Mouse (Mus musculus): ENCODE results near the gene Mfsd4a. TPM values are rescaled to one million over a fixed set of nuclear protein-coding genes. Genes with fewer than 3 reads are reported as not detected.
A peak's percentile ranks its signal among the peaks of the same experiment; 100 is the strongest.

The Mfsd4a gene
- polyA plus RNA-seq, 1 experiment from 2014 or later = 16.7 TPM

DNA sequence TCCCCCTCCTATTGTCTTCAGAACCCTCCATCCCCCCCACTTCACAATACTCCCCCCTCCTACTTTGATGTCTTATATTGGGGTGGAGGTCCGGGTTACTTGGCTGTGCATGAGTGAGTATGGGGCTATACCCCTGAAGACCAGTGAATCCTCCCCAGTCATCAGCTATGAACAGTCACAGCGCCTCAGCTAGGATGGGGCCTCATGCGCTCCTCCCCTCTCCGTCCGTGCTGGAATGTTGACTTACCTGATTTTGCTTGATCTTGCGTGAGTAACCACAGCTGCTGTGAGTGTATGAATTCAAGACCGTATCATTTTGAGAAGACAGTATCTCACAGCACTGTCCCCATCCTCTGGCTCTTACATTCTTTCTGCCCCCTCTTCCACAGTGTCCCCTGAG is 48.0 kb downstream of the Mfsd4a start:
- Histone ChIP-seq H3K27ac (replicated peaks) (no peak overlapping the region), H3K9ac (ENCODE audit: low read length) (no peak overlapping the region), H3K9me3 (ENCODE audit: control insufficient read depth, low read length) (no peaks in the 10 kb centered on the region), H3K27me3 (ENCODE audit: control insufficient read depth, insufficient read depth, low read length) (no peaks in the 10 kb centered on the region), H3K4me2 (replicated peaks; ENCODE audit: low read depth) (no peak overlapping the region), H3K4me3 (ENCODE audit: low read depth, low read length) (no peak overlapping the region), H3K4me1 (replicated peaks; ENCODE audit: control insufficient read depth, insufficient read depth) (no peaks in the 10 kb centered on the region), H3K36me3 (ENCODE audit: control insufficient read depth, insufficient read depth, low read length) (peaks cover 24% of the 10 kb centered on the region)
- ATAC-seq (ENCODE audit: low FRiP score, low TSS enrichment) = peak; percentile 53; the same call in 1 of the 2 replicates
- DNase-seq (ENCODE audit: low spot score) = no peak
- TF ChIP-seq CTCF (IDR thresholded peaks at IDR 0.05; ENCODE audit: low read depth) (no peak), EP300 (optimal IDR thresholded peaks at IDR 0.05) (no peak)
- WGBS = 69% methylated on average over 7 of the region's 7 CpGs

DNA sequence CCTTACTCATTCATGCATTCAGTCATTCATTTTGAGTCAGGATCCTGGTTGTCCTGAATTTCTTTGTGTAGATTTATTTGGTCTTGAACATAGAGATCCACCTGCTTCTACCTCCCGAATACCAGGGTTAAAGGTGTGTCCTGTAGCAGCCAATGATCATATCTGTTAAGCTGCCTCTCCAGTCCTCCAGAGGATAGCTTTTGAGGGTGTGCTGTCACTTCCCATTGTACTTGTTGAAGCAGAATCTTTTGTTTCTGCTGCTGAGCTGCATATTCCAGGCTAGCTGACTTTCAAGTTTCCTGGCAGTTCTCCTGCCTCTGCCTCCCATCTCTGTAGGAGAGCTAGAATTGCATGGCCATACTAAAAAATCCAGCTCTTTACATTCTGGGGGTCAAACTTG is 51.2 kb downstream of the Mfsd4a start:
- Histone ChIP-seq H3K27ac (replicated peaks) (no peak overlapping the region), H3K4me1 (replicated peaks; ENCODE audit: control insufficient read depth, insufficient read depth) (no peaks in the 10 kb centered on the region), H3K4me2 (replicated peaks; ENCODE audit: low read depth) (no peak overlapping the region), H3K27me3 (ENCODE audit: control insufficient read depth, insufficient read depth, low read length) (no peaks in the 10 kb centered on the region), H3K4me3 (ENCODE audit: low read depth, low read length) (no peak overlapping the region), H3K9ac (ENCODE audit: low read length) (no peak overlapping the region), H3K9me3 (ENCODE audit: control insufficient read depth, low read length) (no peaks in the 10 kb centered on the region), H3K36me3 (ENCODE audit: control insufficient read depth, insufficient read depth, low read length) (peaks cover 11% of the 10 kb centered on the region)
- DNase-seq (ENCODE audit: low spot score) (no peak), ATAC-seq (ENCODE audit: low FRiP score, low TSS enrichment) (no peak)
- no peak for TF ChIP-seq EP300 (optimal IDR thresholded peaks at IDR 0.05)
- WGBS = 83% methylated on average over 1 of the region's 1 CpGs

DNA sequence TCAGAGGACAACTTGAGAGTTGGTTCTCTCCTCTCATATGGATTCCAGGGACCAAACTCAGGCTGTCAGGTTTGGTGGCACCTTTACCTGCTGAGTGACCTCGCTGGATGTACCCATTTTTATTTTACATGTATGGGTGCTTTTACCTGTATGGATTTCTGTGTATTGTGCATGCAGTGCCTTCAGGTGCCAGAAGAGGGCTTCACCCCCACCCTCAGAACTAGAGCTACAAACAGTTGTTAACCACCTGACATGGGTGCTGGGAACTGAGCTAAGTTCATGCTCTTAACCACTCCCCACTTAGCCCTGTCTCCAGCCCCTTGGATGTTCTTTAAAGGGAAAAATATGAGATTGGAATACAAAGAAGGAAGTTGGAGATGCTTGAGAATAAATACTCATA is 53.1 kb downstream of the Mfsd4a start:
- ATAC-seq (ENCODE audit: low FRiP score, low TSS enrichment) = no peak
- no peaks in the 10 kb centered on the region for H3K4me1 ChIP-seq (replicated peaks; ENCODE audit: control insufficient read depth, insufficient read depth)
- H3K27ac ChIP-seq (replicated peaks) = no peak overlapping the region
- H3K27me3 ChIP-seq (ENCODE audit: control insufficient read depth, insufficient read depth, low read length) = no peaks in the 10 kb centered on the region
- TF ChIP-seq EP300 (optimal IDR thresholded peaks at IDR 0.05) (no peak), CTCF (IDR thresholded peaks at IDR 0.05; ENCODE audit: low read depth) (peak; percentile 47)
- no peaks in the 10 kb centered on the region for H3K9me3 ChIP-seq (ENCODE audit: control insufficient read depth, low read length)
- no peak overlapping the region for H3K4me2 ChIP-seq (replicated peaks; ENCODE audit: low read depth)
- DNase-seq (ENCODE audit: low spot score) = no peak
- H3K36me3 ChIP-seq (ENCODE audit: control insufficient read depth, insufficient read depth, low read length) = peaks cover 9% of the 10 kb centered on the region
- H3K9ac ChIP-seq (ENCODE audit: low read length) = no peak overlapping the region
- H3K4me3 ChIP-seq (ENCODE audit: low read depth, low read length) = no peak overlapping the region
- 97% methylated on average over 1 of the region's 1 CpGs for WGBS

DNA sequence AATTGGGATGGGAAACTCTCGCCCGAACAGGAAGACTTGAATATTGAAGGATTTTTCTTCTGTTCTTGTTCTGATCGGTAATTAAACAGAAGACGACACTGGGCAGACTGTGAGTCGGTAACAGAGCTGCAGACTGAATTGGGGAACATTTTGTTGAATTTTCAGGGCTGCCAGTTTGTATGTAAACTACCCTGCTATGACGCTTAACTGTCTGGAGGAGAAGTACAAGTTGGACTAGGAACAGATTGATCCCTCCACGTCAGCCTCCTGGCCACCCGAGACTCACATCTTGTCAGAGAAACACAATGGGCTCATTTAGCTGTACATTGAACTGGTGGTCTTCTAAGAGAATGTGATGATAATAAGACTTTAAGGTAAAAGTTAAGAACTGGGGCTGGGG is 55.0 kb downstream of the Mfsd4a start:
- WGBS = 72% methylated on average over 8 of the region's 8 CpGs
- no peak for ATAC-seq (ENCODE audit: low FRiP score, low TSS enrichment)

DNA sequence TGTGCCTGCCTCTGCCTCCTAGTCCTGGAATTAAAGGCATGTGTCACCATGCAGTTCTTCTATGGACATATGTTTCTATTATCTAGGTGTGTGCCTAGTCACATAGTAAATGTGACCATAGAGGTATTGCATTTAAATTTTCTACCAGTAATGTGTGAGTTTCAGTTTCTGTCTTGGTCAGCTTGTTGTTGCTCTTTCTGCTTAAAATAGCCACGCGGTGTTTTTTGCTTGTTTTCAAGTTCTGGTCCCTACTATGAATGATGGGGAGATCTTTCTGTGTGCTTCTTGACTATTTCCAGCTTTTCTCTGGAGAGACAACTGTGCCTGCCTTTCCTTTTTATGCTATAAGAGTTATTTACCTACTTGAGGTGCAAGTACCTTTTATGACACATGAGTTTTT is 56.1 kb downstream of the Mfsd4a start:
- H3K9me3 ChIP-seq (ENCODE audit: control insufficient read depth, low read length) = no peaks in the 10 kb centered on the region
- H3K27me3 ChIP-seq (ENCODE audit: control insufficient read depth, insufficient read depth, low read length) = no peaks in the 10 kb centered on the region
- H3K4me1 ChIP-seq (replicated peaks; ENCODE audit: control insufficient read depth, insufficient read depth) = no peaks in the 10 kb centered on the region
- H3K36me3 ChIP-seq (ENCODE audit: control insufficient read depth, insufficient read depth, low read length) = no peaks in the 10 kb centered on the region
- DNase-seq (ENCODE audit: low spot score) (no peak), ATAC-seq (ENCODE audit: low FRiP score, low TSS enrichment) (no peak)
- no peak overlapping the region for H3K27ac ChIP-seq (replicated peaks)
- no peak overlapping the region for H3K9ac ChIP-seq (ENCODE audit: low read length)
- H3K4me3 ChIP-seq (ENCODE audit: low read depth, low read length) = no peak overlapping the region
- no peak overlapping the region for H3K4me2 ChIP-seq (replicated peaks; ENCODE audit: low read depth)
- WGBS = 70% methylated on average over 2 of the region's 2 CpGs
- TF ChIP-seq CTCF (IDR thresholded peaks at IDR 0.05; ENCODE audit: low read depth) (no peak), EP300 (optimal IDR thresholded peaks at IDR 0.05) (no peak)

More for the DNA sequence above, 55.0 kb downstream of the Mfsd4a start:
- Histone ChIP-seq H3K36me3 (ENCODE audit: control insufficient read depth, insufficient read depth, low read length) (peaks cover under 1% of the 10 kb centered on the region; the same call in 1 of the 2 replicates), H3K4me3 (ENCODE audit: low read depth, low read length) (no peak overlapping the region), H3K4me2 (replicated peaks; ENCODE audit: low read depth) (no peak overlapping the region), H3K27me3 (ENCODE audit: control insufficient read depth, insufficient read depth, low read length) (no peaks in the 10 kb centered on the region), H3K9me3 (ENCODE audit: control insufficient read depth, low read length) (no peaks in the 10 kb centered on the region), H3K27ac (replicated peaks) (no peak overlapping the region), H3K4me1 (replicated peaks; ENCODE audit: control insufficient read depth, insufficient read depth) (no peaks in the 10 kb centered on the region), H3K9ac (ENCODE audit: low read length) (no peak overlapping the region)
- no peak for DNase-seq (ENCODE audit: low spot score)
- no peak for TF ChIP-seq EP300 (optimal IDR thresholded peaks at IDR 0.05)
- no peak for TF ChIP-seq CTCF (IDR thresholded peaks at IDR 0.05; ENCODE audit: low read depth)

DNA sequence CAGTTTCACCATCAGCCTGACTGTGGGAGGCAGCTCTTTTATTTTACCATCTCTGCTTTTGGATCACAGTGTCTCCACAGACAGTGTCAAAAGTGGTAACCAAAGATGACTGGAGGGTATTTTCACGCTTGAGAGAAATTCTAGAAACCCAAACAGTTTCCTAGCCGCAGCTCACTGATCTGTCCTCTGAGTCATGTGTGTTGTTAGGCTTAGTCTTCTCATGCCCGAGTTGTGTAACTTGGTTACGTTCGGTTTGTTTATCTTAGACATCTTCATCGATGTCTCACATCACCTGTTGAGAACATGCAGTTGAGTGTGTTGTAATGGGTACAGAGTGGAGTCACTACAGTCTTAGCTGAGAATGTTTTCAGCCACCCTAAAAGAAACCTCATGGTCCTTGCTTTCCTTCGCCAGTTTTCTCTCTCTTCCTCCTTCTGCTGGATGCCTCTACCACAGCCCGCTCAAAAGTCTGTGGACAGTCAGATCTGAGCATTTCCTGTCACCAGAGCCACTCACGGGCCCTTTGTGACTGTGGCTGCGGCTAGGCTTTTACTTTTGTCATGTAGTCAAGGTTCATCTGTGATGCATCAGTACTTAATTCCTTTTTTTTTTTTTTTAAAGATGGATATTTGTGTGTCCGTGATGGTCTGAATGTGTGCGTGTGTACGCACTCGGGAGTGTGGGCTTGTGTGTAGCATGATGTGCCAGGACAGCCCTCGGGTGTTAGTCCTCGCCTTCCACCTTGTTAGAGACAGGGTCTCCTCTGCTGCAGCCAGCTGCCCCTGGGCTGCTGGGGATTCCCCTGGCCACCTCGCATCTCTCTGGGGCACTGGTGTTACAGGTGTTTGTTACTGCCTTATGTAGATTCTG is 57.0 kb downstream of the Mfsd4a start:
- no peak overlapping the region for H3K4me3 ChIP-seq (ENCODE audit: low read depth, low read length)
- no peak for ATAC-seq (ENCODE audit: low FRiP score, low TSS enrichment)
- no peaks in the 10 kb centered on the region for H3K4me1 ChIP-seq (replicated peaks; ENCODE audit: control insufficient read depth, insufficient read depth)
- 66% methylated on average over 17 of the region's 17 CpGs for WGBS
- no peaks in the 10 kb centered on the region for H3K36me3 ChIP-seq (ENCODE audit: control insufficient read depth, insufficient read depth, low read length)
- no peaks in the 10 kb centered on the region for H3K27me3 ChIP-seq (ENCODE audit: control insufficient read depth, insufficient read depth, low read length)
- no peak overlapping the region for H3K4me2 ChIP-seq (replicated peaks; ENCODE audit: low read depth)
- no peak overlapping the region for H3K9ac ChIP-seq (ENCODE audit: low read length)
- 0 out of 2 replicates have a peak overlapping the region, but pooled peaks have one; percentile 2 for H3K27ac ChIP-seq (replicated peaks)
- DNase-seq (ENCODE audit: low spot score) = no peak
- H3K9me3 ChIP-seq (ENCODE audit: control insufficient read depth, low read length) = no peaks in the 10 kb centered on the region
- TF ChIP-seq EP300 (optimal IDR thresholded peaks at IDR 0.05) = no peak
- no peak for TF ChIP-seq CTCF (IDR thresholded peaks at IDR 0.05; ENCODE audit: low read depth)
